Mouse (Mus musculus) adrenal gland, postnatal 0 days (tissue): ENCODE results near the gene Khdc3. TPM values are rescaled to one million over a fixed set of nuclear protein-coding genes. Genes with fewer than 3 reads are reported as not detected.

Source experiments
- polyA plus RNA-seq: library from polyadenylated mRNA; unstranded; fragments of >200 nt; fragmentation: Nextera tagmentation; extraction: Ambion mirVana; gene quantifications from 2 replicates; pipeline ENCODE4 v1.2.1, GENCODE M21; 2015

Khdc3 gene
- 0.26 and 0.76 TPM in 2 replicates for polyA plus RNA-seq

GRCm38 (mm10) chr9:73101536-73101935 lies at the start of gene Khdc3:
Gene Khdc3 (plus strand): TSS chr9:73101836.

GRCm38 (mm10) chr9:73102181-73102580 lies 545 bp downstream of the Khdc3 start, which contains the start of gene Gm20509:
Gene Gm20509 (plus strand): TSS chr9:73102470.

GRCm38 (mm10) chr9:73112919-73113906 lies 11.6 kb downstream of the Khdc3 start, which contains the start of gene Rsl24d1:
Gene Rsl24d1 (plus strand): TSS chr9:73113426.

Other genes with a start within 250 kb of the Khdc3 start
- 2.2 TPM in 2 replicates for gene Pygo1, start 176.2 kb upstream of the Khdc3 start, polyA plus RNA-seq
- 1.4 and 2.2 TPM in 2 replicates for gene Dyx1c1, start 143.1 kb upstream of the Khdc3 start, polyA plus RNA-seq
- not detected in 2 replicates for gene Gm44503, start 143.0 kb upstream of the Khdc3 start, polyA plus RNA-seq
- gene Ccpg1os, start 116.5 kb upstream of the Khdc3 start, polyA plus RNA-seq, result 39.3 and 48.6 TPM in 2 replicates
- 48.7 and 78.5 TPM in 2 replicates for gene Ccpg1, start 116.4 kb upstream of the Khdc3 start, polyA plus RNA-seq
- gene Pigb, start 61.5 kb upstream of the Khdc3 start, polyA plus RNA-seq, result 9.0 and 10.8 TPM in 2 replicates
- gene Rab27a, start 57.0 kb upstream of the Khdc3 start, polyA plus RNA-seq, result 13.2 and 22.7 TPM in 2 replicates
- 0.19 TPM in 1 of 2 replicates, not detected in the other for gene Gm20509, start 634 bp downstream of the Khdc3 start, polyA plus RNA-seq
- 61.2 and 67.4 TPM in 2 replicates for gene Rsl24d1, start 11.6 kb downstream of the Khdc3 start, polyA plus RNA-seq